Mouse (Mus musculus) large intestine, adult 2 months (tissue): ENCODE measurements at regions not wholly inside any gene's neighbourhood (a gene's known extent, or its start where the extent isn't known, plus 50 kb on each side); places are given as distances from the start of the nearest gene placed in this dataset.

Experiments used
- DNase-seq: peaks from one replicate; pipeline ENCODE4 v3.0.0-alpha.2; 2012; ENCODE audit warnings: low read depth, low spot score
- WGBS: fragments of 180-500 bp; shearing (Covaris S2); methylation state at CpG from one replicate; pipeline ENCODE4 v1.1.7; 2018; 5-methylcytosine and 5-hydroxymethylcytosine counted together

DNA sequence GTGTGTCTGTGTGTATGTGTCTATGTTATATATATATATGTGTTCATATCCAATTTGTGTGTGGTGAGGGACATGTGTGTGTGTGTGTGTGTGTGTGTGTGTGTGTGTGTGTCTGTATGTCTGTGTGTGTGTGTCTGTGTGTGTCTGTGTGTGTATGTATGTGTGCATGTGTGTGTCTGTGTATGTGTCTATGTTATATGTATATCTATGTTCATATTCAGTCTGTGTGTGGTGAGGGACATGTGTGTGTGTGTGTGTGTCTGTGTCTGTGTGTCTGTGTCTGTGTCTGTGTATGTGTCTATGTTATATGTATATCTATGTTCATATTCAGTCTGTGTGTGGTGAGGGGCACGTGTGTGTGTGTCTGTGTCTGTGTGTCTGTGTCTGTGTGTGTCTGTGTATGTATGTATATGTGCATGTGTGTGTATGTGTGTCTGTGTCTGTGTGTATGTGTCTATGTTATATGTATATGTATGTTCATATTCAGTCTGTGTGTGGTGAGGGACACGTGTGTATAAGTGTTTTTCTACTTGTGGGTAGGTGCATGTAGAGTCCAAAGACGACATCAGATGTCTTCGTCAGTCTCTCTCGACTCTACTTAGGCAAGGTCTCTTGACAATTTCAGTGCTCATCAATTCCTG is 370.5 kb upstream of the Slc7a11 start:
- no peak for DNase-seq
- 92% methylated on average over 5 of the region's 5 CpGs for WGBS

DNA sequence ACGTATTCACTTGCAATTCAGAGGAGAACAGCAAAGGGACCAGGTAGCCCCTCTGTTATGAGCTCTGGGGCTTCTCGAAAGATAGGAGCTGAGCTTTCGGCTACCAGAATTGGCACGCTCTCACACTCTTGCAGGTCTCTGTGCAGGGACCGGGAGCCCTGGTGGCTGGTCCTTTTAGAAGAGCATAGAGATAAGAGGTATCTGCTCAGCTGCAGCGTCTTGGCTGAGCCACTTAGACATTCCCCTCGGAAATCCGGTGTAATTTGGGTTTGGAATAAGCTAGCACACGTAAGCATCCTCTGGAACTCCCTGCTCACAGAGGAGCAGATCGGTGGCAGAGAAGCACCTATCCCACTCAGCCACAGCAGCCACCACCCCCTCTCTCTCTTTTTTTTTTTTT is 372.3 kb upstream of the Slc7a11 start:
- WGBS: 81% methylated on average over 10 of the region's 10 CpGs

DNA sequence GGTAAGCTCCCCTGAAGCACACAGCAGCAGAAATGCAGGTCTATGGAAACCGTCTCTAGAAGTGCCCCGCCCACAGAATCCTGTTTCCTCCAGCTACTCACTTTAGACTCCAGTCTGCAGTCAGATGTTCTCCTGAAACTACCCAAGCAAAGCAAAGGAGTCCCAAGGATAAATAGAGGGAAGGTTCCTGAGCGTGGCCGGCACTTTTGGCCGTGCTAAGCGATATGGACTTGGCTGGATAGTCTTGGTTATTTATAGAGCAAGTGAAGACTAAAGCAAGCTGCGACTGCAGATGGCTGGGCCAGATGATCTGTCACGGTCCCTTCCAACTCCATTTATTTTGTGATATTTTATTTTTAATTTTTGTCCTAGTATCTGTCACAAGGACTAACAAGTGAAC is 373.1 kb upstream of the Slc7a11 start:
- 63% methylated on average over 8 of the region's 8 CpGs for WGBS
- DNase-seq: no peak

More for the DNA sequence above, 372.3 kb upstream of the Slc7a11 start:
- DNase-seq: no peak

DNA sequence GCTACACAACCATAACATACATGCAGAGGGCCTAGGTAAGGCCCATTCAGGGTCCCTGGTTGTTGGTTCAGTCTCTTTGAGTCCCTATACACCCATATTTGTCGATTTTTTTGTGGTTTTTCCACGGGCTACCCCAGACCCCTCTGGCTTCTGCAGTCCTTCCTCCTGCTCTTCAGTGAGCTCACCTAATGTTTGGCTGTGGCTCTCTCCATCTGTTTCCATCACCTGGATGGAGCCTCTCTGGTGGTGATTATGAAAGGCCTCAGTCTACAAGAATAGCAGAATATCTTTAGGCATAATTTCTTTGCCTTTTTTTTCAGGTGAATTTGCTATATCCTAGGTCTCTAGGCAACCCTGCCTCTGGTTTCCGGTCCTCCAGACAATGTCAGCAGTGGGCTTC is 373.9 kb upstream of the Slc7a11 start:
- no peak for DNase-seq
- WGBS: 76% methylated on average over 3 of the region's 3 CpGs

DNA sequence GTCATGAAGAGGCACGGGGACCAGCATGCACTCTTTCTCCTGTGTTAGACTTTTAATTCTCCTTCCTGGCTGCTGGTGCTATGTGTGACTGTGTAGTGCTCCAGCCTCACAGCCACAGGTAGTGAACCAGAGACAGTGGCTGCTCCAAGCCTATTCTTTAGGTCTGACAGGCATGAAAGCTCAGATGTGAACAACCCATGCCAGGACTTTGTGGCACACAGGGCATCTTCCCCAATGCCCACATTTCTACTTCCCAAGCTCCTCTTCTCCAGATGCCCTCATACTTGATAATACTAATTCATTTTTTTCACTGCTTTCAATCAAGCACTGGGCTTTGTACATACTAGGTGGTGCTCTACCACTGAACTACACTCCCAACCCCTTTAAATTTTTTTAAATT is 377.4 kb upstream of the Slc7a11 start:
- no peak for DNase-seq
- WGBS: 54% methylated on average over 1 of the region's 1 CpGs

DNA sequence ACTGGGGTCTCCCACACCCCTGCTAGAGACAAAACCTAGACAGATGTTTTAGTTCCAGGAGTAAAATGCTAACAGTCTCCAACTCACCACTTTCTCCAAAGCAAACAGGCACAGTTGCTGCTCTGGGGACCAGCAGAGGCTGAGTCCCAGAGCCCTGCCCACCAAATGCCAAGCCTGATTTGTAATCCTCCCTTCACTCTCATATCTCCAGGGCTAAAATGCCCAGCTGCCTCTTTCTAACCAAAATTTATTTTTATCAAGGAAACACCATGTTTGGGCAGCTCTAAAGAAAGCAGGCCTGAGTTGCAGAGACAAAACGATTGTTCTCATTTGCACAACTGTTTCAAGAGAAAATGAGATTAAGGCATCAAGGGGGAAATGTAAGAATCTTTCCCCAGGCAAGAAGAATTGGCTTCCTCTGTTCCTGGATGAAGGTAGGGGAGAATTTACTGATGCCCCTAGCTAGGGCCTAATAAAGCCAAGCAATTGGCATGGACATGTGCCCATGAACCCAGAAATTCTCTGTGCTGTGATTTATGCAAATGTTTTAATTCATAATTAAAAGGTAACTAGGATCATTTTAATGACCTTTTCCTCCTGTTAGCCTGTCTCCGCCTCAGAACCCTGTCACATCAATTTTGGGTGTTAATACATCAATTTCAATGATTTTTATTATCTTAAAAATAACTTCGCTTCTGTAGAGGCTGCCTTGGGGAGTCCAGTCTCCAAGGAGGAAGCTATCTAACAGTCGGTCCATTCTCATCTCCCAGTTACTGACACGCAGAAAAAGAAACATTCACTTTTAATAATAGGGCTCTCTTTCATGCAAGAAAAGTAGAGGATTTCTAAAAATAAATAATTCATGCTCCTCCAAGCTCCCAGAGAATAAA is 382.4 kb upstream of the Slc7a11 start:
- no peak for DNase-seq
- 77% methylated on average over 5 of the region's 5 CpGs for WGBS

DNA sequence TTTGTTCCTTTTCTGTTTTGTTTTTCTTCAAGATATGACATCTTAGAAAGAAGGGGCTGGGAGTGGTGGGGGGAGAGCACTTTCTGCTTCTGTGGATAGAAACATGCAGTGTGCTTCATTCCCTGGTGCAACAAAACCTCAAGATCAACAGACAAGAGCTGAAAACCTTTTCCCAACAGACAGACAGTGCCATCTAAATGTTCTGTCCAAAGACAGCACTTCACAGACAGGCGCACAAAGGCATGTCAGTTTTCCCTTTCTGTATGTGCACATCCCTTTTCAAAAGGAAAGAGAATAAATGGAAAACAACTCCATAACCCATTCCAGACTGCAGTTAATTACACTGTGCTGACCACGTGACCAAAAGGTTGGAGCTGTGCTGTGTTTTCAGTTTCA is 383.0 kb upstream of the Slc7a11 start:
- WGBS: 79% methylated on average over 2 of the region's 2 CpGs
- no peak for DNase-seq

DNA sequence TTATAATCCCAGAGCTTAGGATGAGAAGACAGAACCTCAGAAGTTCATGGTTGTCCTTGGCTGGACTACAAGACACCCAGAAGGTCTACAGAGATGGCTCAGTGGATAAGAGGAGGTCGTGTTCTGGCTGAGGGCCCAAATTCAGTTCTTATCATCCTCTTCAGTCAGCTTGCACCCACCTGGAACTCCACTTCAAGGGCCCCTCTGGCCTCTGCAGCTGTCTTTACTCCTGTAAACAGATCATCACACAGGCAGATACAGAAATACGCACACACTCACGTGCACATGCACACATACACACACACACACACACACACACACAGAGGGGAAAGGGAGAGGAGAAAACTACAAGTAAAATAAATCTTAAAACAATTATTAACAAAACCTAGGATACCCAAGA is 385.8 kb upstream of the Slc7a11 start:
- 65% methylated on average over 3 of the region's 3 CpGs for WGBS
- DNase-seq: no peak

DNA sequence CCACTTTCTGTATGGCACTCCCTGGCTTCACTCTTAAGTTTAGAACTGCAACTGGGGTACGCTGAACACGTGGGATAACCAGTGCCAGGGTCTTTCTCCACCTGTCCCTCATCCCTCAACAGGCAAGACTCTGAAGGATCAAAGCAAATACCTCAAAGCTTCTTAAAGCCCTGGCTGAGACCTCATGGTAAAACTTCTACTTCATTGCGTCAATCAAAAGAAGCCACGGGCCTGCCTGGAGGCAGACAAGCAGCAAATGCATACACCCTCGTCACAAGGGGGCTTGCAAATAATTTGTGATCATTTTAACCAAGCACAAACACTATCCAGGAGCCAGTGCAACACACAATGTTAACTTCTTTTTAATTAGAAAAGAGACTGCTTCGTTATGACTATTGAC is 387.0 kb upstream of the Slc7a11 start:
- no peak for DNase-seq
- WGBS: 88% methylated on average over 6 of the region's 6 CpGs

DNA sequence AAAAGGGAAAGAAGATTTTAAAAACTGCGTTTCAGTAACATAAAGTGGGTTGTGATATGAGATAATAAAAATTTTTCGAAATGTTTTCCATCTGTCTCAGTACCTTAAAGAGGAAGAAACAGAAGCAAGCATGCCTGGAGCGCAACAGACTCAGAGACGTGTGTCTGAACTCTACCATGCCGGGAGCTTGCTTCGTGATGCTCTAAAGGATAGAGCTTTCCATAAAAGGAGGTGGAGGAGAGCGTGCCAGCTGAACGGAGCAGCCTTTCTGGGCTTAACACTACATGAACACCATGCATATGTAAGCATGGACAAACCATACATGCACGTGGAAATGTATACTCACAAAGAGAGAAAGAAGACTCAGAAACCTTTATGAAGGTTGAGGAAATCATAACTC is 387.5 kb upstream of the Slc7a11 start:
- no peak for DNase-seq
- 78% methylated on average over 9 of the region's 9 CpGs for WGBS

DNA sequence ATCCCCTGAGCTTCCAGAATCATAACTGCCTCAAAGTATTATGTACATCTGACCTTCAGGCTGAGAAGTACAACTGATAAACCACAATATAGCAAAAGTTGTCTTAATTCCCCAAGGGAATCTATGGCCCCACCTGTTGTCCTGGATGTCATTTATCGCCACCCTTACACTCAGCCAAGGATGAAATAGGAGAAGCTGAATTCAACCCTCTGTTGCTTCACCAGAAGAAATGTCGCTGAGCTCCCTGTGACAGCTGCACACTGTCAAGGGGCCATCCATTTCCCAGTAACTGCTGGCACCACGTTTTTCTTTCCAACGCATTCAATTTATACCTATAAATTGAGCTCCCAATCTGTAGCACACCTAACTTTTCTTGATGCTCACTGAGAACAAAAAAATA is 382.0 kb upstream of the Noct start:
- DNase-seq: no peak
- WGBS: 72% methylated on average over 4 of the region's 4 CpGs

DNA sequence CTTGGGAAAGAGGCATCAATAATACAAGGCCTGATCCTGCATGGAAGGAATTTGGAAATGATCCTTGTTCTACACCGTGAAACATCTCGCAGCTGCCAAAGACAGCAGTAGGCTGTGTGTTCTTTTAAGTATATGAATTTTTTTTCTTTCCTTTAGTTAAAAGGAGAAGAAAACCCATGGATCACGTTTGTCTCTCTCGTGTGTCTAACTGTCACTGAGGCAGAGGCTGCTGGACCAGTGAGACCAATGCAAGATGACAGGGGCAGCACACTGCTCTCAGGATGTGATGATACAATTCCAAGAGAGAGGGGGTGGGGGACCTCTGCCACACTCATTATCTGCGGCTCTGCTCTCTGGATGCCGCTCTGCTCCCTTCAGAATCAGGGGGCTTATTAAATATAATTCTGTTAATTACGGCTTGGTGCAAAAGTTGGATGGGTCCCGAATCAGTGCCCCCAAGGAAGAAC is 379.4 kb upstream of the Noct start:
- DNase-seq: no peak
- 87% methylated on average over 8 of the region's 8 CpGs for WGBS

DNA sequence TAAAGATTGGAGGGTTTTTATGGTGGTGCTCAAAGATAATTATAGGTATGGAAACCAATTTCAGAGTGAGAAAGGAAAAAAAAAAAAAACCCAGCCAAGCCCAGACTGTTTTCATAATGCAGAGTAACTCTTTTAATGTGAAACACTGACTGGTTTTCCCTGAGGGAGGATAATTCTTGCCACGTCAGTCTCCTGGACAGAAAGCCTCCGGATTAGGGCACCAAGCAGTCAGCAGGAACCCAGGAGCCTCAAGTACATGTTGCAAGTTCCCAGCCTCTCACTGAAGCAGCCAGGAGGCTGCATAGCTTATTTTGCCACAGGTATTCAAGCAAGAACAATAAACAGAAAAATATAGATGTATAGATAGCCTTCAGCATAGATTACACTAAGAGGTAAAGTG is 378.9 kb upstream of the Noct start:
- no peak for DNase-seq
- 72% methylated on average over 2 of the region's 2 CpGs for WGBS

DNA sequence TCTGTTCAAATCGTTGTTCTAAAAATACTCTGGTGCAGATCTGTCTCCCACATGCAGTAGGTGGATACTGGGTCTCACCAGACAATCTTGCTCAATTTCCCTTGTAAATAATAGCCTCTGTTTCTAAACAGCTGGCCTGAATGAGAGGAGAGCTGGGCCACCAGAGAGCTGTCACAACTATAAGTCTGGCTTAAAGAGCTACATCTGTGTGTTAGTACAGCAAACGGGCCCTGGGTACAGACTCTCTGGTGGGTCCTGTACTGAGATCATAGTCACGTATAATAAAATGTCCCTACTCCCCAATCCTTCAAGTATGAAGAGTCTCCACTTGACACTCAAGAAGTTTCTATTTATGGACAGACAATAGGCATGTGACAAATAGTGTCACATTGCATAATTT is 375.7 kb upstream of the Noct start:
- DNase-seq: no peak
- WGBS: 49% methylated on average over 3 of the region's 3 CpGs

DNA sequence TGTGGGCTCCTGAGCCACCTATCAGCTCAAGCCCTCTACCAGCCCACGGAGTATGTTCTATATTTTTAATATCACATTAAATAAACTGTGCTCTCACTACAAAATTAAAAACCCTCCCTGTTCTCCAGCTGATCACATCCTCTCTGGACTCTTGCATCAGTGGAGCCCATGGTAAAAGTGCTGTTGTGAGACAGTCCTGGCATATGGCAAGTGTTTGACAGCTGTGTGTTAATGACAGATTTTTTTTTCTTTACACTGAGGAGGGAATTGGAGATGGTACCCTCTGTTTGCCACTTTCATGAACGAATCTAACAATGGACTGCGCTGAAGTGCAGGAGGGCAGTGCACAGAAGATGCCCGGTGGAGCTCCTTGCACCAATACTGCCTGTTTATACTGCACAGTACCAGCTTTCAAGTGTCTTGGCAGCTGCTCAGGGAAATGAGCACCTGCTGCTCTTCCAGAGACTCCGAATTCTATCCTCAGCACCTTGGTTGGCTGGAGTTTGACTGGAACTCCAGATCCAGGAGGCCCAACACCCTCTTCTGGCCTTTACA is 373.1 kb upstream of the Noct start:
- WGBS: 73% methylated on average over 5 of the region's 5 CpGs
- DNase-seq: no peak

DNA sequence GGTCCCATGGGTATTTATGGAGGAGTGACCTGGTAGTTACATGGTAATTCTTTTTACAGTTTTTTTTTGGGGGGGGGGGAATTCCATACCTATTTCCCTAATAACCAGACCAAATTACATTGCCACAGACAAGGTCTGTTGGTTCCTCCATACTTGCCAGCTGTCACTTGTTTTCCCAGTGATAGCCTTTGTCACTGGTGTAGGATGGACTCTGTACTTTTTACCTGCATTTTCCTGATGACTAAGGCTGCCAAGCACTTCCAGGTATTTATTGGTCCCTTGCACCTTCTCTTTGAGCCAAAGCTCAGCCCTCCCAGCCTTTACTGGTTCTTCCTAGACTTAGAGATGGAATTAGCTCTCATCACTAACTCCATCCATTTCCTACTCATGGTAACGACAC is 357.1 kb upstream of the Noct start:
- DNase-seq: peak; percentile 44
- WGBS: 73% methylated on average over 1 of the region's 1 CpGs

DNA sequence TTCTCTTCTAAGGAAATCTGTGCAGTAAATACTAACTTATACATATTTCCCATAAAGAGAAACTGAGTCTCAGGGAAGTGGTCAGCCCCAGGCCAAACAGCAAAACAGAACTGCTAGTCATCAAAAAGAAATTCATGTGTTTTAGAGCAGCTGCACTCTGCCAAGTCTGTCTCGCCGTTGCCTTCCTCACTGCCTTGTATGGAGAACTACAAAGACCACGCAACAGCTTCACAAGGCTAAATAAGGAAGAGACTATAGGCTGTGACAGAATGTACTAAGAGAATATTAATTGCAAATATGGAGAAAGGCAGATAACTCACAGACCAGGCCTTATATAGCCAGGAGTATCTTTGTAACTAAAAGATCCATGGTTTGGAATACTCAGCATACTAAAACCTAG is 355.0 kb upstream of the Noct start:
- WGBS: 84% methylated on average over 3 of the region's 3 CpGs
- no peak for DNase-seq

DNA sequence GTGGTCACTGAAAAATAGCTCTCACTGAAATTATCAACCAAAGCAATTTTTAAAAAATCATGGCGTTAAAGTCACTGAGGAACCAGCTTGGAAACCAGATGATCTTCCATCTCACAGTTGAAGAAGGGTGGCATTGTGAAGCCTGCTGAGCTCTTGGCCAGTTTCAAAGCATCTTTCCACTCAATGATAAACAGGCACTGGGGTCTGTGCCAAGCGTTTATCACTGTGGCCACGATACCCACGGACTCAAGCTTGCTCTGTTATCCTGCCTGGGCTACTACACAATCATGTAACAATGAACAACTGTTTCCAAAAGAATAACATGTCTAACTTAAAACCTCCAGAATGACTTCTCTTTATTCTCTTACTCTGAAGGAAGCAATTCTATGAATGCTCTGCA is 345.2 kb upstream of the Noct start:
- 75% methylated on average over 4 of the region's 4 CpGs for WGBS
- DNase-seq: no peak

DNA sequence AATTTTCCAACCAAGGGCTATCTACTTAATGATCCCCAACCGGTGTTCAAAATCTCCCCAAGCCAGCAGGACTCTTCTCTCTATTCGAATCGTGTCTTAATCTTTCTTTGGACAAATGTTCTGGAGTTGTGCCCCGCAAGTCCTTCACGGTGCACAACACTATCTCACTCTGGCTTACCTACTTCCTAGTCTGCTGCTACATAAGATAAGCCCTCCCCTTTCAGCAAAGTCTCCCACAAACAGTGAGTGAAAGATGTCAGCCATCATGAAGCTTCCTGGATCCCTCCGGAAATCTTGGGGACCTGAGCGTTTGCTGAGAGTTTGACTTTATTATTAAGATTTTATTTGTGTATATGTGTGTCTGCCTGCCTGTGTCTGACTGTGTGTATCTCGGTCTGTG is 344.7 kb upstream of the Noct start:
- WGBS: 80% methylated on average over 8 of the region's 8 CpGs

DNA sequence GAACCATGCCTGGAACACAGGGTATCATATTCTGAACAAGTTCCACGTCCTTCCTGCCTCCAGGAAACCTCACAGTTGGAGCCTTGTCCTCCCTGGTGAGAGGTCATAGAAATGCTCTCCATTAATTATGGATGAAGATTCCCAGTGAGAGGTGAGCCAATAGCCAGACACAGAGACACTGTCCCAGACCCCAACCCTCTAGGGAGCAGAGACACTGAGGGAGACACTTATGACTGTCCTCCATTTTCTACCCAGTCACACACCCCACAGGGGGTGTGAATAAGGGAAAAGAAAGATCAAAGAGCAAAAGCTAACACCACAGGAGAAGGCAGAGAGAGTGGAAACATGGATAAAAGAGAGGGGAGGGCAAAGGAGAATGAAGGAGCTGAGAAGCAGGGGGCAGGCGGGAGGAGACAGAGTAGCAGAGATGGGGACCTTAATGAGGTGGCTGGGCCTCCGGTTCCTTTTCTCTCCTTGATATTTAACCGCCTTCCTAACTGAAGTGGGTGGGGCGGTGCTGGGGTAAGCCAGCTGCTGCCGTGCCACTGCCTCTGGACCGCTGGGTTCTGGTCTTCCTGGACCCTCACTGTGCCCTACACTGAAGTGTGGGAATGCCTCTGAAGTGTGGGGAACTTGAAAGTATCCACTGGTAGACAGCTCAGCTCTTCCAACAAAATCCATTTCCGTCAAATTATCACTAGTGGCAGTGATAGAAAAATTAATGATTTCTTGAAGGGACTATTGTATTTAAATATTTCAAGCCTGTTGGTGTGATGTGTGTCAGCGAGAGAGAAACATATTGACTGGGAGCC is 342.6 kb upstream of the Noct start:
- DNase-seq: no peak
- WGBS: 69% methylated on average over 9 of the region's 9 CpGs

More for the DNA sequence above, 344.7 kb upstream of the Noct start:
- DNase-seq: no peak
